Mouse (Mus musculus): ENCODE results near the gene Csmd2.

The Csmd2 gene

DNA sequence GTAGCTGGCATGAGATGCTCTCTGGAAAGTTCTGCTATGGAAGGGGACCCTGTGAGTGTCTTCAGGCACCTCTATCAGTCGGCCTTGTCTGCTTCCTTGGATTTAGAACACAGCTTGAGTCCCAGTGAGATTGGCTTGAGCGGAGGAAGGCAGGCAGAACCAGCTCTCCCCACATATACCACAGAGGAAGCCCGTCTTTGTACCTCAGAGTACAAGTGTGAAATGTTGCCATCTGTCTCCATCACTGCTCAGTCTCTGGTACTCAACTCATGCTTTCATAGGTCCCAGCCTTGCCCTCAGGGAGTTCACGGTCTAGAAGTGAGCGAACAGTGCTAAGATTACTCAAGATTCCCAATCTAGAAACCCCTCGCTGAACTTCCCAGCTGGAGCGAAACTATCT lies 352.8 kb downstream of the Csmd2 start:
- DNase-seq (ENCODE audit: low spot score), result no peak

DNA sequence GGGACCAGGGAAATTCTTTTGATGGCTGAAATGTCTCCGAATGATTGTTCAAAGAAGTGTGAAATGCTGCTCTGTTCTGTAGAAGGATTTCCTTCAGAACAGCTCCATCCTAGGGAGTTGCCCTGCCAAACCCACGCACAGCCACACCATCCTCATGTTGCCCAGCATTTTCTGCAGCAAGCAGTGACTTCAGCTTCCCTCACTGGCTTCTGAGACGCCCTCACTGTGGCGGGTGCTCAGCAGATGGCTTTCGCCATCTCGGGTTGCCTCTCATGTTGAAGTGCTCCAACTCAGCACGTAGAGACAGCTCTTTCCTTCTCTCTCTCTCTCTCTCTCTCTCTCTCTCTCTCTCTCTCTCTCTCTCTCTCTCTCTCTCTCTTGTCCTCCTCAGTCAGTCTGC lies 353.7 kb downstream of the Csmd2 start:
- no peak for DNase-seq (ENCODE audit: low spot score)

- DNase-seq (ENCODE audit: low spot score), result no peak
Measured at GRCm38 (mm10) chr4:128342208-128342607, 354.6 kb downstream of the Csmd2 start.

DNA sequence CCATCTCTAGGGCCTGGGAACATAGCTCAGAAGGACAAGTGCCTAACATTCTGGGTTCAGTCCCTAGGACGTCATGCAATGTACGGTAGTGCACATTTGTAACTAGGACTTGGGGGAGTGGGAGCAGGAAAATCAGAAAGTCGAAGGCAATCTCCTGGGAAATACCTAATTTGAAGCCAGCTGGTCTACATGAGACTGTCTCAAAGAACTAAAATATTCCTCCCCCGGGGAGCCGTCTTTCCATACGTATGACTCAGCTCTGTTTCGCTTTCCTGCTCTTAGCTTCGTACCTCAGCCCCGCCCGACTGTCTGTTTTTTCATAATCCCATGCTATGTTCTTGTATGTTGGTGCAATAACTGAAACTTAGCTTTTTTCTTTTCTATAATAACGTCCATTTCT lies 371.1 kb downstream of the Csmd2 start:
- DNase-seq (ENCODE audit: low spot score), result no peak

DNA sequence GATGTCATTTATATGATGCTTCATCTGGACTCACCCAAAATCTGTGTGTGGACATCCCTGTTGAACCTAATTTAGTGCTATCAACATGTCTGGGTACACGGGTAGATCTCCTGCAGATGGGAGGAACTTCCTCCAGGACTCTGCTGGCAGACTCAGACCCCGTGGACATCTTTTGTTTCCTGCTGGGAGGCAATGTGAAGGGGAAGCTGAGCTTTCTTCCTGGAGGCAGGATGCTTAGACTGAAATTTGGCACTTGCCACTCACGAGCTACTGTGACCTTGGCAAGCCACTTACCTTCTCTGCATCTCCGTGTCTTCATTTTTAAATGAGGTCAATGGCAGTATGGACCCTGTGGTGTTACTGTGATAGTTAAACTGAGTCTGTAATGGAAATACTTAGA lies 378.2 kb downstream of the Csmd2 start:
- DNase-seq (ENCODE audit: low spot score), result no peak

- no peak for DNase-seq (ENCODE audit: low spot score)
Measured at GRCm38 (mm10) chr4:128368088-128368487, 380.4 kb downstream of the Csmd2 start.

DNA sequence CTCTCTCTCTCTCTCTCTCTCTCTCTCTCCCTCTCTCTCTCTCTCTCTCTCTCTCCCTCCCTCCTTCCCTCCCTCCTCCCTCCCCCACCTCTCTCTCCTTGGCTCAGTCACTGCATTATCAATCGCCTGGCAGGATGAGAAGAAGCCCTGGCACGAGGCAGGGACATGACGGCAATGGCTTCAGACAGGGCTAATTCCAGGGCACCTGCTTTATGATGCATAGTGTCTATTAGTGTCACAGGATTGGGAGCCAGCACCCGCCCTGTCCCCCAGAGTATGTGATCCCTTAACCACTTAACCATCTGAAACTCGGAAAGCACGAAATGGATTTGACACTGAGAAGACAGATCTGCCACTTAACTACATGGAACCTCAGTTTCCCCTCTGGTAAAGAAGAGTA lies 384.1 kb downstream of the Csmd2 start:
- no peak for DNase-seq (ENCODE audit: low spot score)

- DNase-seq (ENCODE audit: low spot score), result no peak
Measured at GRCm38 (mm10) chr4:128373196-128373595, 385.5 kb downstream of the Csmd2 start.

- no peak for DNase-seq (ENCODE audit: low spot score)
Measured at GRCm38 (mm10) chr4:128374051-128374450, 386.4 kb downstream of the Csmd2 start.

DNA sequence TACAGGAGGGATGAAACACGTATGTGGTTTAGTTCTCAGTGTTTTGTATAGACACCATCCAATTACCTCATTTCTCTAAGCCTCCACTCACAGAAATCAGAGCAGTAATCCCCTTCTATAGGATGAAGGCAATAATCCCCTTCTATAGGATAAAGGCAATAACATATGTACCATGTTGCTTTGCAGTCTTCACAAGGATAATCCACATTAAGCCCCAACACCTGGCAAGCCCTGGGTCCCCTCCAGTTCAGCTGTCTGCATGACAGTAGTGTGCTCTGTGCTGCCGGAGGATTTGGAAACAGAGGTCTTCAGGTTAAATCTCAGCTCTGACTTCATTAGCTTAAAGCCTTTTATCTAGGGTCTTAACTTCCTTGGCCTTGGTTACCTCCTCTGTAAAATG lies 391.3 kb downstream of the Csmd2 start:
- no peak for DNase-seq (ENCODE audit: low spot score)

DNA sequence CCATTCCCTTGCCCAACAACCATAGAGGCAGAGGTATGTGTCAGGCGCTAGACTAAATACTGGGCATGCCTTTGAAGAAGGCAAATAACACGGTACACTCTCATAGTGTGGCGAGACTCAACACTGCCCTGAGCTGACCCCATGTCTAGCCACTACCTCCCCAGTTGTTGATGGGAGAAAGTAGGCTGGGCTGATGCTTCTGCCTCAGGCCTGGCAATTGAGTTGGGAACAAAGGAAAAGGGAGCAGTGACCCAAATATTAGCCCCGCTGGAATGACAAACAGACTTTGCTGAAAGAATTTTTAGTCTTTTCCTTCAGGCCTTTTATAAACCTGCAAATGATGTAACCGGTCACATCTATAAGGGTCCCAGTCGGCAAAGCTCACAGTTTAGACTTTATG lies 393.7 kb downstream of the Csmd2 start:
- DNase-seq (ENCODE audit: low spot score), result no peak

DNA sequence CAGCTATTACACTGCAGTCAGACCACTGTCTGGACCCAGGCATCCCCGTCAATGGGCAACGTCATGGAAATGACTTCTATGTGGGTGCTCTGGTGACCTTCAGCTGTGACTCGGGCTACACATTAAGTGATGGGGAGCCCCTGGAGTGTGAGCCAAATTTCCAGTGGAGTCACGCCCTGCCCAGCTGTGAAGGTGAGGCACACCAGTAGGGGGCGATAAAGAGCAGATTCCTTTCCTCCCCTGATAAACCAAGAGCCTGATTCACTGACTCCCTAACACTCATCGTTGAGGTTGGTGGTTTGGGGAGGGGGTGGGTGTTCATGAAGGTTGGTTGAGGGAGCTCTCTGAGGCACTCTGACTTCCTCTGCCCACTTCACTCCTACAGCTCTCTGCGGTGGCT lies 396.1 kb downstream of the Csmd2 start:
- no peak for DNase-seq (ENCODE audit: low spot score)

- DNase-seq (ENCODE audit: low spot score), result no peak
Measured at GRCm38 (mm10) chr4:128391484-128391883, 403.8 kb downstream of the Csmd2 start.

GRCm38 (mm10) chr4:128392279-128392678 lies 404.6 kb downstream of the Csmd2 start:
- DNase-seq (ENCODE audit: low spot score), result peak; percentile 43

DNA sequence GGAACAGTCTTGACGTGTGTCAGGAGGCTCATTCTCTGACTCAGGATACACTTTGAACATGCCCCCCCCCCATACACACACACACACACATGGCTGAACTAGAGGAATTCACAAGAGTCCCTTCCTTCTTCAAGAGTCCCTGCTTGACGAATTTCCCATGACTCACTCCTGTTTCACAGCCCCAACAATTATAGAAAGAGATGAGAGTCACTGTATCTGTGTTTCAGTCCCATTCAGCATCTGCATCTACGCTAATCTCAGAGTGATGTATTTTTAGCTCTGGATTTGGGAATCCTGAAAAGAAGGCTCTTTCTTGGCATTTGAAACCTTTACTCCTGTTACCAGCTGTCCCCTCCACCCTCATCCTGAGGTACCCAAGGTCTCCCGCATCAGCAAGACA lies 406.2 kb downstream of the Csmd2 start:
- no peak for DNase-seq (ENCODE audit: low spot score)

DNA sequence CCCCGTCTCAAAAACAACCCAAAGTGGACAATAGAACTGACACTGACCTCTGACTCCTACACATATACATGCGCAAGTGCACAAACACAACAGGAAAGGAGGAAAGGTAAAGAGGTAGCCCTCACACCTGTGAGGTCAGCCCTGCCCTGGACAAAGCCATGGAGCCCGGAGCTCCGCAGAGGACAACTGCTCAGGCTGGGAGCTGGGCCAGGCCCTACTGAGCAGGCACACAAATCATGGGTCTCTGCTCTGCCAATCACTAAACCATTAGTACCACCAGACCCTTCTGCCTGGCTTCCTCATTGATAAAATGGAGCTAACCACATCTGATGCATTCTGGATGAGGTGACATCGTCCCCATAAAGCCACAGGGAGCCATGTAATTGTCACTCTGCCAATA lies 409.0 kb downstream of the Csmd2 start:
- no peak for DNase-seq (ENCODE audit: low spot score)

- DNase-seq (ENCODE audit: low spot score), result no peak
Measured at GRCm38 (mm10) chr4:128397804-128398203, 410.1 kb downstream of the Csmd2 start.

DNA sequence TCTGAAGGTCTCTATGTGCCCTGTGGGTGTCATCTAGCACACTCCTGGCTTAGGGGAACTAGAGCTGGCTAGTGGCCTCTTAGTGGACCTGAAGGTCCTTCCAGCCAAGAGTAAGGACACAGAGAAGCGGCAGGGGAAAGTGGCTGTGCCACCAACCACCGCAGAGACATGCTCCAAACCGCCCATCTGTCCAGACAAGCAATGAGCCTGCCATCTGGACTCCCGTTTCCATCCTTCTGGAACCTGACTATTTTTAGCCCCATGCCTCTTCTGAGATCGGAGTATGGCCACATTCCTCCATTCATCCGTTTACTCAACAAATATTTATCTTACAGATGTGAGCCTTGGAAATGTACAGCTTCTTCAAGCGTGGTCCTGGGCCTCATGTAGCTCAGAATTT lies 411.3 kb downstream of the Csmd2 start:
- DNase-seq (ENCODE audit: low spot score), result no peak

DNA sequence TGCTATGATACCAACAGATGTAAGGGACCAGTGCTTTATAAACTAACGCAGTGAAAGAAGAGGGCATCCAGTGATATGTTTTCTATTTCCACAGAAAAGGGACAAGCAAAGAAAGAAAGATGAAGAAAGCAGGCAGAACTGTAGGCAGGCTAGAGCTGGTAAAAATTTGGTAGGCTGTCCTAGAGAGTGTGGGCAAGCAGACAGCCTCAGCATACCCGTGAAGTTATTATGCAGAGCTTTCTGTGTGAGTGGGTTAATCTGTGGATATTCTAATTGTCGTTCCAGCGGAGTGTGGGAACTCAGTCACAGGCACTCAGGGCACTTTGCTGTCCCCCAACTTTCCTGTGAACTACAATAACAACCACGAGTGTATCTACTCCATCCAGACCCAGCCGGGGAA lies 412.4 kb downstream of the Csmd2 start:
- no peak for DNase-seq (ENCODE audit: low spot score)

- DNase-seq (ENCODE audit: low spot score), result no peak
Measured at GRCm38 (mm10) chr4:128401591-128401990, 413.9 kb downstream of the Csmd2 start.

- DNase-seq (ENCODE audit: low spot score), result no peak
Measured at GRCm38 (mm10) chr4:128402706-128403105, 415.0 kb downstream of the Csmd2 start.

DNA sequence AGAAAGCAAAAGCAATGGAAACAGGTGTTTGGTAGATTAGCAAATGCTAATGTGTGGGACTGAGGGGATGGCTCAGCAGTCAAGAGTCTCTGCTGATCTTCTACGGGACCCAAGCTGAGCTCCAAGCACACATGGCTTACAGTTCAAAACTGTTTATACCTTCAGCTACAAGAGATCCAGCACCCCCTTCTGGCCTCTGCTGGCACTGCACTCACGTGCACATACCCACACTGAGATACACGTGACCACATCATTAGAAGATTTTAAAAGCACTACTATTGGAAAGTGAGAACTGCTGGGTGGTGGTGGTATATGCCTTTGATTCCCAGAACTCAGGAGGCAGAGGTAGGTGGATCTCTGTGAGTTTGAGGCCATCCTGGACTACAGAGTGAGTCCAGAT lies 417.9 kb downstream of the Csmd2 start:
- no peak for DNase-seq (ENCODE audit: low spot score)

DNA sequence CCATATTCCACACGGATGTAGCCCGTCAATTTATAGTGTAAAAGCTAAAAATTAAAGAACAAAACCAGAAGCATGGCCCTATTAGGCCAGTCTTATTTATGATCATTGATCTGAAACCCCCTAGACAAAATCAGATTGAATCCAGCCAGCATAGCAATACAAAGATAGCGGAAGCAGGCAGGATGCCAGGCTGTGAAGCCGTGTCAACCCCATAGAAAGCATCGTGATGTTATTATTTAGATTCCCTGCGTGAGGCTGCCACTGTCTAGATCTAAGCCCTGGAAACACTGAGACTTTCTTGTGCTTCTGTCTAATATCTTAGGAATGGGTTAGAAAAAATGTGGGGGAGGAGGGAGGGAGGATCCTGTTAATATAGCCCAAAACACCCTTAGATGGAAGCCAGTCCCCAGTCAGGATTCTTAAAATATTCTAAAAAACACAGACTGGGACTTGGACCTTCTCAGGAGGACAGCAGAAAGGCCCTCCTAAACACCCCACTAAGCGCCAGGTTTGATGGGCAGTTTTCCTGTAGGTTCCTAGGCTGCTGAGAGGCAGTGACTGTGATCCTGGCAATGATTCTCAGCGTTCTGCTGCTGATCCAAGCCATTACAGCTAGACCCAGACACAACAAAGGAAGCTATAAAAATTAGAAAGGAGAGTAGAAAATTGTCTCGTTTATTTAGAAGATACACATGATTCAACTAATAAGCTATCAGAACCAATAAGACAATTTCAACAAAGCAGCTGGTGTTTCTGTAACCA lies 419.6 kb downstream of the Csmd2 start:
- no peak for DNase-seq (ENCODE audit: low spot score)

DNA sequence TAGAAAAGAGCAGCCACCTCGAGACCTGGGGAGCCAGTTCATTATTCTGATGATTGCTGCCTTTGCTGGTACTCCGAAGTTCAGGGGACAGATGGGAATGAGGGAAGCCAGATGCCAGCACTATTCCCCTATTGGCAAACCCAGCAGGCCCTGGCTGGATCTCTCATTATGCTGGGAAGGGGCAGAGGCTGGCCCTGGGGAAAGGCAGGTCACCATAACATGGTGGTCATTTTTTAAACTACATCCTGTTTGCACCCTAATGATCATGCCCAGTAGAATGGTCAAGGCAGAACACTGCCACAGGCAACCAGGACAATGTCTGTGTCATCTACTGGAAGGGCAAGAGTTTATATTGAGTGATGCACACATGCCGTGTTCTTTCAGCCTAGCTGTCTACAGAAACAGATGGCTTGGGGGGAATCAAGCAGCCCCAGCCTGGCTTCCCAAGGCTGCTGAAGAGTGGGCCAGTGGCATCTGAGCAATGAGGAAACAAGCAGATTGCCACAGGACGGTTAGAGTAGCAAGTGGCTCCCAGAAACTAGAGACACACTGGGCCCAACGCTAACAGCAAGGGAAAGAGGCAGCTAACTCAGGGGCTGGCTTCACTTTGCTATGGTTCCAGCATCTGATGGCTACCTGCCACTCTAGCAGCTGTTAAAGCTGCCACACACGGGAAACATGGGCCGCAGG lies 424.4 kb downstream of the Csmd2 start:
- no peak for DNase-seq (ENCODE audit: low spot score)
